Mouse (Mus musculus) liver, adult 2 months (tissue): ENCODE measurements around the gene Ly75. TPM values are rescaled to one million over a fixed set of nuclear protein-coding genes. Genes with fewer than 3 reads are reported as not detected.
A peak's percentile ranks its signal among the peaks of the same experiment; 100 is the strongest.

Experiments
- DNase-seq: peaks from one replicate; pipeline ENCODE4 v3.0.0-alpha.2; 2011; ENCODE audit warnings: low read depth, low spot score; ENCODE audit errors: extremely low read depth
- H3K27ac ChIP-seq: fragments of 200-500 bp; replicated peaks from 2 replicates; pipeline ENCODE4 v1.5.1; 2012; ENCODE audit warnings: low read depth, mild to moderate bottlenecking, control low read depth, inconsistent platforms, low read length; ENCODE audit not compliant: insufficient read depth
- H3K27me3 ChIP-seq: fragments of 200-500 bp; 2 replicates; pipeline ENCODE4 v1.6.1; 2012; ENCODE audit warnings: mild to moderate bottlenecking, moderate library complexity, low read length, inconsistent platforms; ENCODE audit not compliant: control insufficient read depth, insufficient read depth
- H3K36me3 ChIP-seq: fragments of 200-500 bp; 2 replicates; pipeline ENCODE4 v1.6.1; 2012; ENCODE audit warnings: low read length, inconsistent platforms; ENCODE audit not compliant: control insufficient read depth, insufficient read depth
- H3K4me1 ChIP-seq: fragments of 200-500 bp; 2 replicates; pipeline ENCODE4 v1.6.1; 2011; ENCODE audit warnings: low read length; ENCODE audit not compliant: control insufficient read depth, insufficient read depth
- H3K4me3 ChIP-seq: fragments of 200-500 bp; 2 replicates; pipeline ENCODE4 v1.5.1; 2011; ENCODE audit warnings: low read depth, mild to moderate bottlenecking, control low read depth, low read length, moderate library complexity; ENCODE audit not compliant: insufficient read depth
- H3K79me2 ChIP-seq: fragments of 200-500 bp; 2 replicates; pipeline ENCODE4 v1.6.1; 2012; ENCODE audit warnings: inconsistent platforms, mild to moderate bottlenecking, low read length, moderate library complexity; ENCODE audit not compliant: control insufficient read depth, insufficient read depth
- H3K9ac ChIP-seq: fragments of 200-500 bp; 2 replicates; pipeline ENCODE4 v1.6.1; 2012; ENCODE audit warnings: low read depth, mild to moderate bottlenecking, control low read depth, inconsistent platforms, low read length
- CTCF ChIP-seq: fragments of 200-500 bp; IDR thresholded peaks from 2 replicates; pipeline ENCODE4 v1.5.1; 2011; ENCODE audit warnings: low read depth, low read length, control low read depth
- POLR2A ChIP-seq: fragments of 200-500 bp; IDR thresholded peaks from 2 replicates; pipeline ENCODE4 v1.6.1; 2011; ENCODE audit warnings: low read length, control low read depth; ENCODE audit not compliant: insufficient read depth; ENCODE audit errors: extremely low read depth
- WGBS: fragments of 180-500 bp; shearing (Covaris S2); methylation state at CpG from one replicate; pipeline ENCODE4 v1.1.7; 2018; 5-methylcytosine and 5-hydroxymethylcytosine counted together
- polyA plus RNA-seq: library from polyadenylated mRNA; depleted of rRNA; stranded (reverse); fragments of >200 nt; gene quantifications from 2 replicates; pipeline ENCODE4 v1.2.3, GENCODE M21; 2012
- total RNA-seq: library from RNA; depleted of rRNA; stranded (reverse); fragments of >200 nt; gene quantifications from 2 replicates; pipeline ENCODE4 v1.2.3, GENCODE M21; 2014

Ly75 gene
- total and polyA plus RNA-seq, 2 experiments = 0.60 to 3.0 TPM

- Histone ChIP-seq H3K79me2 (peaks cover 20% of the 10 kb centered on the region; the same call in 1 of the 2 replicates), H3K36me3 (peaks cover 18% of the 10 kb centered on the region), H3K9ac (peak overlapping the region; percentile 94), H3K4me1 (peaks cover 19% of the 10 kb centered on the region), H3K4me3 (peak overlapping the region; percentile 79), H3K27me3 (no peaks in the 10 kb centered on the region), H3K27ac (peak overlapping the region; percentile 99)
- peak; percentile 59 for DNase-seq
- TF ChIP-seq CTCF = no peak
- peak; percentile 91 for TF ChIP-seq POLR2A
- WGBS = under 1% methylated on average over 42 of the region's 42 CpGs
These were observed 99.2 kb downstream of the Ly75 start for GRCm38 (mm10) chr2:60283751-60284466.

- H3K9ac ChIP-seq = peak overlapping the region; percentile 94
- 2% methylated on average over 9 of the region's 9 CpGs for WGBS
- peaks cover 18% of the 10 kb centered on the region for H3K4me1 ChIP-seq
- peak overlapping the region; percentile 99 for H3K27ac ChIP-seq
- DNase-seq = peak; percentile 73
- peak overlapping the region; percentile 79 for H3K4me3 ChIP-seq
- H3K36me3 ChIP-seq = peaks cover 24% of the 10 kb centered on the region
- H3K27me3 ChIP-seq = no peaks in the 10 kb centered on the region
- peaks cover 24% of the 10 kb centered on the region for H3K79me2 ChIP-seq
- no peak for TF ChIP-seq POLR2A
These were observed 99.8 kb downstream of the Ly75 start for GRCm38 (mm10) chr2:60283208-60283750.

GRCm38 (mm10) chr2:60282625-60283024 lies 100.5 kb downstream of the Ly75 start:
- Histone ChIP-seq H3K27me3 (no peaks in the 10 kb centered on the region), H3K36me3 (peaks cover 30% of the 10 kb centered on the region), H3K9ac (peak overlapping the region; percentile 94), H3K4me3 (peak overlapping the region; percentile 79), H3K4me1 (peaks cover 23% of the 10 kb centered on the region), H3K27ac (peak overlapping the region; percentile 99), H3K79me2 (peaks cover 31% of the 10 kb centered on the region)
- DNase-seq = peak; percentile 97
- TF ChIP-seq CTCF = no peak
- TF ChIP-seq POLR2A = no peak
- 2% methylated on average over 4 of the region's 4 CpGs for WGBS

GRCm38 (mm10) chr2:60278627-60279026 lies 104.5 kb downstream of the Ly75 start:
- H3K4me3 ChIP-seq = no peak overlapping the region
- peaks cover 20% of the 10 kb centered on the region for H3K4me1 ChIP-seq
- TF ChIP-seq POLR2A = no peak
- no peak for TF ChIP-seq CTCF
- no peak for DNase-seq
- peaks cover 52% of the 10 kb centered on the region for H3K36me3 ChIP-seq
- 78% methylated on average over 4 of the region's 4 CpGs for WGBS
- no peaks in the 10 kb centered on the region for H3K27me3 ChIP-seq
- no peak overlapping the region for H3K27ac ChIP-seq
- H3K9ac ChIP-seq = no peak overlapping the region
- peaks cover 48% of the 10 kb centered on the region for H3K79me2 ChIP-seq

GRCm38 (mm10) chr2:60269856-60270479 lies 113.1 kb downstream of the Ly75 start:
- peaks cover 53% of the 10 kb centered on the region for H3K36me3 ChIP-seq
- TF ChIP-seq CTCF (no peak), POLR2A (no peak)
- WGBS = 25% methylated on average over 14 of the region's 14 CpGs
- no peak overlapping the region for H3K4me3 ChIP-seq
- peaks cover 27% of the 10 kb centered on the region for H3K4me1 ChIP-seq
- DNase-seq = peak; percentile 98
- H3K27me3 ChIP-seq = no peaks in the 10 kb centered on the region
- peaks cover 33% of the 10 kb centered on the region for H3K79me2 ChIP-seq
- peak overlapping the region; percentile 56 for H3K9ac ChIP-seq
- H3K27ac ChIP-seq = peak overlapping the region; percentile 79
